Comparison of ENCODE assay signal across 8 mouse cellular contexts in genomic region chr6:148211391-148211876, GRCm38 (mm10). TPM values are rescaled to one million over a fixed set of nuclear protein-coding genes. Genes with fewer than 3 reads are reported as not detected.
DNase-seq lines count a peak whose midpoint lies in the region; ATAC-seq lines count a peak whose summit lies in the region.

No protein-coding gene starts in this region.

- peak overlapping the region; percentile 98 for H3K9ac ChIP-seq in heart, embryonic 13.5 days
- peak overlapping the region; percentile 98 for H3K9ac ChIP-seq in midbrain, embryonic 14.5 days (replicated peaks; ENCODE audit: low read length)

- H3K4me3 ChIP-seq in heart, embryonic 13.5 days, result peak overlapping the region; percentile 95
- H3K4me3 ChIP-seq in midbrain, embryonic 14.5 days (replicated peaks; ENCODE audit: low read depth, low read length), result peak overlapping the region; percentile 97

- H3K27ac ChIP-seq in heart, embryonic 13.5 days (replicated peaks), result peak overlapping the region; percentile 88
- H3K27ac ChIP-seq in midbrain, embryonic 14.5 days (replicated peaks; ENCODE audit: low read depth, low read length), result peak overlapping the region; percentile 89

- under 1% methylated on average over 51 of the region's 51 CpGs for WGBS in heart, embryonic 13.5 days
- 1% methylated on average over 51 of the region's 51 CpGs for WGBS in midbrain, embryonic 14.5 days

- no peaks in the 10 kb centered on the region for H3K27me3 ChIP-seq in heart, embryonic 13.5 days (replicated peaks)
- H3K27me3 ChIP-seq in midbrain, embryonic 14.5 days (ENCODE audit: control insufficient read depth, insufficient read depth, low read length), result no peaks in the 10 kb centered on the region

- H3K9me3 ChIP-seq in heart, embryonic 13.5 days, result no peaks in the 10 kb centered on the region
- H3K9me3 ChIP-seq in midbrain, embryonic 14.5 days (ENCODE audit: control insufficient read depth, low read length), result no peaks in the 10 kb centered on the region

- peaks cover 1% of the 10 kb centered on the region; the same call in 1 of the 2 replicates for H3K36me3 ChIP-seq in heart, embryonic 13.5 days
- H3K36me3 ChIP-seq in midbrain, embryonic 14.5 days (ENCODE audit: control insufficient read depth, insufficient read depth, low read length), result no peaks in the 10 kb centered on the region

- peaks cover 39% of the 10 kb centered on the region for H3K4me1 ChIP-seq in heart, embryonic 13.5 days
- H3K4me1 ChIP-seq in midbrain, embryonic 14.5 days (ENCODE audit: control insufficient read depth, insufficient read depth, low read length), result peaks cover 18% of the 10 kb centered on the region

- ATAC-seq in heart, embryonic 13.5 days (ENCODE audit: extremely low read depth, insufficient number of reproducible peaks, low FRiP score, low TSS enrichment), result peak; percentile 67
- ATAC-seq in CD4-positive, CD25-positive, alpha-beta regulatory T cell, adult 4 months, result peak; percentile 6
- peak; percentile 6 for ATAC-seq in common myeloid progenitor, adult 5-6 weeks (replicated peaks; ENCODE audit: low read depth, poor library complexity, severe bottlenecking)
- ATAC-seq in inflammation-experienced regulatory T-cells, adult 6 months, result peak; percentile 10
- ATAC-seq in midbrain, embryonic 14.5 days (ENCODE audit: low FRiP score, low TSS enrichment), result peak; percentile 57

- DNase-seq in heart, adult 9 months (ENCODE audit: low spot score in 2 of 2), result no peak
- DNase-seq in midbrain, embryonic 14.5 days, result no peak
- DNase-seq in right cerebral cortex, adult 2 months (ENCODE audit: low spot score in 2 of 2), result no peak
- no peak for DNase-seq in left cerebral cortex, adult 8-10 months (ENCODE audit: low spot score in 2 of 2)

- peak overlapping the region; percentile 87 for H3K4me2 ChIP-seq in heart, embryonic 13.5 days
- peak overlapping the region; percentile 80 for H3K4me2 ChIP-seq in midbrain, embryonic 14.5 days (ENCODE audit: low read length)

RNA-seq across cellular contexts. Expression of gene Ergic2, which starts 0.7 kb away (rescaled TPM):
- 139 and 157 TPM in 2 replicates for polyA plus RNA-seq in heart, embryonic 13.5 days (2015; fragmentation: Nextera tagmentation; extraction: Ambion mirVana)
- polyA plus RNA-seq in CD4-positive, CD25-positive, alpha-beta regulatory T cell, adult 4 months (2017; shearing (Covaris generic)), result 100 to 1,000 TPM; 165 to 174 TPM
- total RNA-seq in common myeloid progenitor, adult 5-6 weeks (2017), result 122 and 125 TPM in 2 replicates
- polyA plus RNA-seq in inflammation-experienced regulatory T-cells, adult 6 months (2017; shearing (Covaris generic)), result 100 to 1,000 TPM; 174 to 189 (median 182) TPM
- polyA plus RNA-seq in midbrain, embryonic 14.5 days (2014; fragmentation: Nextera tagmentation; extraction: Ambion mirVana), result 209 and 213 TPM in 2 replicates
- total RNA-seq in left cerebral cortex, adult 8-10 months (2022), result 10 to 100 TPM; 66.4 to 77.2 (median 68.8) TPM

Comparison
In these comparisons a context has a peak if more than half of its experiments do, and no peak if none do; other contexts are left out.
1. ATAC-seq: peak in every context shown above with its lines; median percentile 67 in heart, embryonic 13.5 days; 57 in midbrain, embryonic 14.5 days; 10 in inflammation-experienced regulatory T-cells, adult 6 months; 6 in CD4-positive, CD25-positive, alpha-beta regulatory T cell, adult 4 months; 6 in common myeloid progenitor, adult 5-6 weeks.